Mouse (Mus musculus): ENCODE measurements around the gene Zc3h7a.
"Not testable (repeated sequence)": the region's sequence is repeated elsewhere in the genome, so short reads cannot be mapped to it uniquely, and the experiment has no call there.

Gene Zc3h7a

DNA sequence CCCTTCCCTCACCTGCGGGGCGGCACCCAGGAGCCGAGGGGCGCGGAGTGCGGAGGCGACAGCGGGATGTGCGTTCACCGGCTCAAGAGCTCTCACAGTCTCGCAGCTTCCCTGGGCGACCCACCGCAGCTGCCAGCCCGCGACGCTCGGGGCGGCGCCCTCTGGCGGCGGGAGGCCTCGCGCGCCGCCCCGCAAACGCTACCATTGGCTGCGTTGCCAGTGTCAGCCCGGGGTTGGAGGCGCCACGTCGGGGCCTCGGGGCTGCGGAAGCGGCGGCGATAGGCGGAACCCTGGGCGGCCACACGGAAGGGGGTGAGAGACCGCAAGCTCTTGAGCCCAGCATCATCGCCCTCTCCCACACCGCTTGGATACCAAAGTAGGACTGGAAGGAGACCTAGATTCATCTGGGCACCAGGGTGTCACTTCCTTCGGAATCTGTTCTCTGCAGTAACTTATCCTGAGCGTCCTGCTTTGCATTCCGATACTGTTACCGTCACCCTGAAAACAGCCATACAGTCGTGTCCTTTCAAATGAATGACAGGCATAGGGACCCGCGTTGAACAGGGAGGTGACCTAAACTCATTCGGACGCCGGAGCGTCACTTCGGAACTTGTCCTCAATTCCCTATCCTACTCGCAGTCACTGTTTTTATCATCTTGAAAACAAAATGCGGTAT is at the start of gene Zc3h7a:
TSS of gene Zc3h7a (minus strand) at position 186 of the 676 bp plus-strand sequence.
- DNase-seq (ENCODE audit: low spot score) = peak; percentile 88

DNA sequence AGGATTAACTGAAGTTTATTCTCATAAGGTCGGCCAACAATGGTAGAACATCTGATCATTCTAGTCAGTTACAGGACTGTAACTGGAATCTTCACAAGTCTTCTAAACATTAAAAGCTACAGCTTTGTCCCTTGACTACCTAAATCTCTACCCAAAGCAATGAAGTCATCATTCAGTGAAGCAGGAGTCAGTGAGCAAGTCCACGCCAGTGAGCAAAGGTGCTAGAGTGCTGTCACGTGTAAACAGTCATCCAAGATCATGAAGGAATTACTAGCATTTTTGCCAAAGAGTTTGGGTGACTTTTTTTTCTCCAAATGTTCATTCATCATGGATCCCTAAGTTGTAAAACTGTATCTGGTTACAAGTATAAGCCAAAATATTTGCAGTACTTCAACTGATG is 41.6 kb upstream of the Zc3h7a start:
- no peak for DNase-seq (ENCODE audit: low spot score)

DNA sequence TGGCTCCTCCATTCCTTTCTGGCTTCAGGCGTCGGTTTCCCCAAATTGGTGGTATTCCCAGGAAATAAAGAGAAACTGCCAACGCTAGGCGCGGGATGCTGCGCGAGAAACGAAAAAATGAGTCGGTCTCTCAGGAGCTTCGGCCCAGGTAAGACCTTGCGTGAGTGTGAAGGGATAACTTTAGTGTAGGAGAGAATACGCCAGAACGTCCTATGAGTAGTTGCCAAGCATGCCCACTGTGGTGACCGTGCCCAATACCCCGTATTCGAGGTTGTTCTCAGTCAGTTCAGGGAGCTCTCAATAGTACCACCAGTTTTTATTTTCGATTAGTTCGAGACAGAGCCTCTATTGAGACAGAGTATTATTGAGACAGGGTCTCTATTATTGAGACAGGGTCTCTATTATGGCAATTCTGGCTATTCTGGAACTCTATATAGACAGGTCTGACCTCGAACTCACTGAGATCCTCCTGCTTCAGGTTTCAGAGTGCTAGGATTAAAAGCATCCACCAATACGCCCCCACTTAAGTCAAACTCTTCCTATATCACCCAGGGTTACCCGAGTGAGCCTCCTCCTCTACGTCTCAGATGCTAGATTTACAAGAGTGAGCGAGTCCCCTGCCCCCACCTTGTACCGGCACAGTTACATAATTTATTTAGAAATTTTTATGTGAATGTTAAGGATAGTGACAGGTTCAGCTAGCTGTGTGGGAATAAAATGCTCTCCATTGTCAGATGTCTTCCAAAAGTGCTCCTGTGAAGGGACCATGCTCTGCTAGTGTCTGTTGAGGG is 27.6 kb upstream of the Zc3h7a start:
- DNase-seq (ENCODE audit: low spot score) = no peak

DNA sequence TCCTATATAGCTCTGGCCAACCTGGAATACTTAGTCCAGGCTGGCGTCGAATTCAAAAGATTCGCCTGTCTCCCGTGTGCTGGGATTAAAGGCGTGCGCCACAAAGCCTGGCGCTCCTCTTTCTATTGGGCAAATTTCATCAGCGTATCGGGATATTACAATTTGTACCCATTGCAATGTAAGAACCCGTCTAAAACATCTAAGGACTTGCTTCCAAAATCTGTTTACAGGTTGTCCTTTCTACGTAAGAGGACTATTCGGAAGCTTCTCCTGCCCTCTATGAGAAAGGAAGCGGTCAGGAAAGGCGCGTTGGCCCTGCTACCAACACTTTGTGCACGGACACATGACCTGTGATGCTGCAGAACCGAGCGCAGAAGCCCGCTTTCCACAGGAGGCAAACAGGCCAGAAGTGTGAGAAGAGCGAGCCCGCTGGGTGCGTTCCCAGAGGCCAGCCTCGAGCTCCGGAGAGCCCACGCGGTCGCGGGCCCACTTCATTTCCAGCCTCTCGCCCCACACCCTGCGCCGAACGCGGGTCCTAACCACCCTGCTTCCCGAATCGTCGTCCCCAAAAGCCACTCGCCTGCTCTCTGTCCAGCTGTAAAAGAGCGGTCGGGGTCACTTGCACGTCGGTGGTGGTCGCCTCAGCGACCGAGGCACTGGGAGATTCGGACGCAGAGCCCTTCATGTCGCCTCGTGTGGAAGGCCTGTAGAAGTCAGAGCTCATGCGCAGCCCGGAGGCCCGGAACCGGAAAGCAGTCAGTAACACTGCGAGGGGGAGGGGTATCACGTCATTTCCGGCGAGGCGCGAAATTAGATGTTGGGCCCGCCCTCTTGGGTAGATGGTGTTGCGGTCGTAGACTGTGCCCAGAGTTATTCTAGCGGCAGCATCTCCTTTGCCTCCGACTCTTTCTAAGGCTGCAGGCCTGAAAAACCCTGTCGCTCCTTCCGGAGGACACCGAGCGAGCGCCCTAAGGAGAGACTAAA is 26.7 kb upstream of the Zc3h7a start, which contains the start of gene Rsl1d1:
TSS of gene Rsl1d1 (minus strand) at position 761 of the 984 bp plus-strand sequence.
- peak; percentile 82 for DNase-seq (ENCODE audit: low spot score)

DNA sequence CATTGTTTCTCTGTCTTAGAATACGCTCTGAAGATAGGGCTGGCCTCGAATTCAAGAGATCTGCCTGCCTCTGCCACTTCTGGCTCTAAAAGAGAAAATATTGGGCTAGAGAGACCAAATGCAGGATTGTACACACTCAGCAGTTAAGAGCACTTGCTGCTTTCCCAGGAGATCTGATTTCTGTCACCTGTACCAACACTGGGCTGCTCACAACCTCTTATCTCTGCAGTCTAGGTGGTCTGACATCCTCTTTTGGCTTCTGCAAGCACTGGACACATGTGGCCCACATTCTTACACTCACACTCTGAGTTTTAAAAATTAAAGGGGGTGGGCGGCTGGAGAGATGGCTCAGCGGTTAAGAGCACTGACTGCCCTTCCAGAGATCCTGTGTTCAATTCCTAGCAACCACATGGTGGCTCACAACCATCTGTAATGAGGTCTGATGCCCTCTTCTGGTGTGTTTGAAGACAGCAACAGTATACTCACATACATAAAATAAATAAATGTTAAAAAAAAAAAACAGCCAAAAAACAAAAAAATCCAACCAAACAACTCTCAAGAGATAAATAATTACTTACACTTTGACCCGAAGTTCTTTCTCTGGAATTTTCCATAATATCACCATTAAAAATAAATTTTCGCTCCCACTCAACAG is 25.7 kb upstream of the Zc3h7a start:
- DNase-seq (ENCODE audit: low spot score) = no peak

DNA sequence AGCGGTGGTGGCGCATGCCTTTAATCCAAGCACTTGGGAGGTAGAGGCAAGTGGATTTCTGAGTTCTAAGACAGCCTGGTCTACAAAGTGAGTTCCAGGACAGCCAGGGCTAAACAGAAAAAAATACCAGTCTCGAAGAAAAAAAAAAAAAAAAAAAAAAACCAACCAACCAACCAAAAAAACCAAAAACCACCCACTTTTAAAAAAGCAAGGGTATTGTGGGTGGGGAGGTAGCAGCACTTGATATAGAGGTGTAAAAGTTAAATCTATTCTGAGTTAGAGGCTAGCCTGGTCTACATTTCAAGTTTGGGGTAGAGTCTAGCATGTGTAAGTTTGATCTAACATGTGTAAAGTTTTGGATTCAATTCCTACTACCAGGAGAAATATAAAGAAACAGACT is 24.1 kb upstream of the Zc3h7a start:
- no peak for DNase-seq (ENCODE audit: low spot score)

DNA sequence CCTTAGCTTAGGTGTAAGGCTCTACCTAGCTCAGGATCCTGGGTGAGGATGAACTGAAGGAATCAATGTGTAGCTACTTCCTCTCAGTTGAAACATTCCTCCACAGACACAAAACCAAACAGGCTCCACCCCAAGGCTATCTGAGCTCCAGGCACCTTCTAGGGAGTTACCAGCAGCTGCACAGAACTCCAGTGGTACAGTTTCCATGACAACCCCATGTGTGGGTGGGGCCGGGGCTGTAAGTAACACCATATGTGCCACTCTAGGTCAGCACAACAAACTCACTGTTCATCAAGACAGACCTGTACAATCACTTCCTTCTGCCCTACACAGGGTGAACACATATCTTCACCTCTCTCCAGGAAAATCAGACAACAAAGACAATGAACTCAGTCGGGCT is 22.3 kb upstream of the Zc3h7a start:
- DNase-seq (ENCODE audit: low spot score) = no peak

DNA sequence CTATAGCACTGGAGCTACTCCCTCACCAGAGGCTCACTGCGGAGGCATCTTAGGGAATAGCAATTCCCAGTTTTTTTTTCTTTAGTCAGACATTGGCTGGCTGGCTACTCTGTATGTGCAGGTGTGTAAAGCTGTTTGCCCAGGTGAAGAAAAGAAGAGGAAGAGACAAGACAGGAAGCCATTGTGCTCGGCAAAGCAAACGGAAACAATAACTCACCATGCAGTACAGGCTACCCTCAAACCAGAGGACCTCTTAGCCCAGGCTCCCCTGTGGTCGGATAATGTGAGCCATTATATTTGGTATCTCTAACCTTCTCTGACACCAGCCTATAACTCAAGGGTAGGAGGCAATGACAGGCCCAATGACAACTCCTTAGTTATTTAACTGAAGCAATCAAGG is 20.9 kb upstream of the Zc3h7a start:
- no peak for DNase-seq (ENCODE audit: low spot score)

DNA sequence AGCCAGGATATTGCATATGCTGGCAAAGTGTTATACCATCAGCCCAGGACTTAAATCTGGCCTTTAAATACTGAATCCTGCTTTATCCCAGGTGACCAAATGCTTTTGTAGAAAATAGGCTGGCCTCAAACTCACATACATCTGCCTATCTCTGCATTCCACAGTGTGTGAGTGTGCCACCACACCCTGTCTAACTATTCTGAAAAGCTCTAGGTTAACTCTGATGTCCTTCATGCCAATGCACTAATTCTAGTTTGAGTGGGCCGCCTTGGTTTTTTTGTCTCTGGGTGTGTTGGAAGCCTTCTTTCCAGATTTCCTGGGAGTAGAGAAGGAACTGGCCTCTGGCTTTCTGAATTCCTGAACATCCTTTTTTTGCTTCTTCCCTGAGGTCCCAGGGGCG is 17.0 kb upstream of the Zc3h7a start:
- DNase-seq (ENCODE audit: low spot score) = no peak

DNA sequence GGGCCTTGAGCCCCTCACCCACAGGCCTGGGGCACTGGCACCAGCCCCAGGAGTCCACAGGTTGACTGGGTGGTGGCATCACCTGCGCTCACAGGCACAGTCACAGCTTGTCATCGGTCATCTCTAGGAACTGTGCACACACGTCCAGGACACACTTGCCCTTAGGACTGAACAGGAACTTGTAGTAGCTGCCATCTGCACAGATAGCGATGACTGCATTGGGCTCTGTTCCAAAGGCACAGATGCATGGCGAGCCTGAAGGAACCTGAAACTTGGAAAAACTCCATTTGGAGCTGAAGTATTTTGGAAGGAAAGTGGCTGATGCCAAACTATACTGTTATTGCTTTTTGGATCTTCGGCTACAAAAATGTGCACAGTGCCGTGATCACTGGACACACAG is 14.0 kb upstream of the Zc3h7a start:
- no peak for DNase-seq (ENCODE audit: low spot score)

DNA sequence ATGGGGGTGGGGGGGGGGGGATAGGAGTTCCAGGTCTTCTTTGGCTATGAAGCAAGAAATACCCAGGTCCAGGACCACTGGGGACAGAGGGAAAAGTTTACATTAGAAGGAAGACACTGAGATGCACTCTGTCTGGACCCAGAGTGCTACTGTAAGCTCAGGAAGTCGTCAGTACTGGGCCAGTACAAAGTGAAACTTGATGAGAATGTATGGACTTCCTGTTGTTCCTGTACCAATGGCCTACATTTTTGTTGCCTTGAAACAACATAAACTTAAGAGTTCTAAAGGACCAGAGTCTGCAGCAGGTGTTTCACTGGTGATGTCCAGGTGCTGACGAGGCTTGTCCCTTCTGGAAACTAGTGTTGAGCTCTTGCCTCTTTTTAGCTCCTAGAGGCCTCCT is 1.2 kb upstream of the Zc3h7a start:
- DNase-seq (ENCODE audit: low spot score) = no peak

DNA sequence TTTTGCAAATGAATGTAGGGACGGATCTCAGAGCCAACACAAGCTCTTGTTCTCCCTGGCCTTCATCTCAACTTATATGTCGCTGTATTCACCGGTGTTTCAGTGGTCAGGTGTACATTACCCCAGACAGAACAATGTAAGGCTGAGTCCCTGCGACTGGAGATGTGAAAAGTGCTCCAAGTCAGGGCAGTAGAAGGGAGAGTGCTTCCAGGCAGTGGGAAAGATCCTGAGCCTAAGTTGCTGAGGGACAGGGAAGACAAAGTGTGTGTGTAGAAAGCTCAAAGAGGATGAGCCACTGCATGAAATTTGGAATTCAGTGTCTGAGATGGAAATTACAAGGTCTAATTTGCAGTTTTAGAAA is 671 bp upstream of the Zc3h7a start:
- DNase-seq (ENCODE audit: low spot score) = no peak

DNA sequence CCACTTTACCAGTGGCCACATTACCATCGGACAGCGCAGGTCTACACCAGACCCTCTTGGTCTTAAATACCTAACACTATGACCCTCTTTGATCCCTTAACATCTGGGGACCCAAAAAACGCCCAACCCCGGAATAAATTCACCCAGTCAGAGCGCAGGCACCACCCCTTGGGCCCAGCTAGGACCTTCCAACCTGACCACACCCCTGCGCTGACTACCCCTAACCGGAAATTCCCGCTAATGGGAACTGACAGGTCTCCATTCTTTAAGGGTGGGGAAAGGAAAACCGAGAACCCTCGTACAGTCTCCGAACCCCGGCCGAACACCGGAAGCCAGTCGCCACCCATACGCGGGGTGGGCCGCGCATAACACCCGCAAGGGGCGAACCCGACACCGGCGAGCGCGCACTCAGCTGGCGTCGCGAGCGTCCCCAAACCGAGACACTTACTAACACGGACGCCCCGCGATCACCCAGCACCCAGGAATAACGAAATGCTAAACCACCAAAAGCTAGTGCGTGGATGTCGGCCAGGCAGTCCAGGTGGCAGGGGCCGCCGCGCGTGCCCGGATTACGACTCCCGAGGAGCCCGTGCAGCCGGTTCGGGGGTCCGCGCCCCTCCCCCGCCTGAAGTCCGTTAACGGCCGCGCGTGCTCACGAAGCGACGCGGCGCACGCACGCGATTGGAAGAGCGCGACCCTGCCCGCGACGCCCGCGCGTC is 545 bp downstream of the Zc3h7a start:
- DNase-seq (ENCODE audit: low spot score) = peak; percentile 36

DNA sequence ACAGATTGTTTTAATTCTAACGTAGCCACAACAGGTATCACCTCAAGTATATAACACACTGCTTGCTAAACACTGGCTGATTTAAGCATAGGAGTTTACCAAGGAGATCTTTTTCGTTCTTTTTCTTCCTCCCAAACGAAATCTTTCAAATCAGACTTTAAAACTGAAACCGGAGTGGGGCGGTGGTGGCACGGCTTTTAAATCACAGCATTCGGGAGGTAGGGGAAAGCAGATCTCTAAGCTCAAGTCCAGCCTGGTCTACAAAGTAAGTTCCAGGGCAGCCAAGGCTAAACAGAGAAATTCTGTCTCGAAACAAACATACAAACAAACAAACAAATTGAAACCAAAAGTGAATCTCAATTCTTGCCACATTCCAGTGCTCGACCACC is 1.1 kb downstream of the Zc3h7a start:
- no peak for DNase-seq (ENCODE audit: low spot score)

DNA sequence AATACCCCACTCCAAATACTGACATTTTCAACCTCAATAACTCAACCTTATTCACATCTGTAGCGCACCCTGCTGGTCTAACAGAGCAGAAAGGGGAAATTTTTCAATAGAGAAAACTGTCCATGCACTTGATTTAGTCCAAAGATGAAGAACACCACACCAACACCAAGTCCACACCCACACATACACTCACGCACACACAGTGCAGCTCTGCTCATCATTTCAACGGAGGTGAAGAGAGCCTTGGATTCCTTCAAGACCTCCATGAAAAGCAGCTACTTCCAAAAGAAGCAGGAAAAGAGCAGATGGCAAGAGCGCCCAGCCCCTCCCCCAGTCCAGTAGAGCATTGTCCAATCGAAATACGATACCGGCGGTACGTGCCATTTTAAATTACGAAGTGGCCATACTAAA is 1.5 kb downstream of the Zc3h7a start:
- DNase-seq (ENCODE audit: low spot score) = peak; percentile 22

DNA sequence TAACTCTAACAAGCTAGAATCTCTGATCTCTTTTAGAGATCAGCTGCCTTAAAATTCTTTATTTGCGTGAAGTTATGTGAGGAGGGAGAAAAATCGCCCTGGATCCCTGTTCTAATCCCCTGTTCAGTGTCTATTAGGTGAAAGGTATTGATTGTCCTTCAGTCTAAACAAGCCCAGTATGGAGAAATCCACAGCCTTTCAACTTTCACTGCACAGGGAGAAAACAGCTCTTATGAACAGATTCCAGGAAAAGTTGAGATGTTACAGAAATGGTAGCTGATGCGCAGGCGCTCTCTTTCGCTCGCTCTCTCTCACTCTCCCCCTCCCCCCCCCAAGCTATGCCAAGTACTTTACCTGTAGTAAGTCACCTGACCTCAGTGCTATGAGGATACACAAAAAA is 4.5 kb downstream of the Zc3h7a start:
- no peak for DNase-seq (ENCODE audit: low spot score)

DNA sequence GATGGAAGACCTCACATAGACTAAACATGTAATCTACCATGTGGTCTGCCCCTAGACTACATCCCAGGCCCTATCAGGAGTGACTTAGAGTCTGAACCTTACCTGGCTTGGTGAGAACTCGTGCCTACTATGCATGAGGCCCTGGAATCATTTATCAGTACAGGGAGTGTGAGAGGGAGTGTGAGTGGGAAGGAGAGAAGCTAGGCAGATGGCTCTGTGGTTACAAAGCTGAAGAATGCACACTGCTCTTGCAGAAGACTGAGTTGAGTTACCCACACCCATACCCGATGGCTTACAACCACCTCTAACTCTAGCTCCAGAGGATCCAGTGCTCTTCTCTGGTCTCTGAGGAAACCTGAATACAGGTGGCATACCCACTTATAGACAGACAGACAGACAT is 9.8 kb downstream of the Zc3h7a start:
- DNase-seq (ENCODE audit: low spot score) = no peak

DNA sequence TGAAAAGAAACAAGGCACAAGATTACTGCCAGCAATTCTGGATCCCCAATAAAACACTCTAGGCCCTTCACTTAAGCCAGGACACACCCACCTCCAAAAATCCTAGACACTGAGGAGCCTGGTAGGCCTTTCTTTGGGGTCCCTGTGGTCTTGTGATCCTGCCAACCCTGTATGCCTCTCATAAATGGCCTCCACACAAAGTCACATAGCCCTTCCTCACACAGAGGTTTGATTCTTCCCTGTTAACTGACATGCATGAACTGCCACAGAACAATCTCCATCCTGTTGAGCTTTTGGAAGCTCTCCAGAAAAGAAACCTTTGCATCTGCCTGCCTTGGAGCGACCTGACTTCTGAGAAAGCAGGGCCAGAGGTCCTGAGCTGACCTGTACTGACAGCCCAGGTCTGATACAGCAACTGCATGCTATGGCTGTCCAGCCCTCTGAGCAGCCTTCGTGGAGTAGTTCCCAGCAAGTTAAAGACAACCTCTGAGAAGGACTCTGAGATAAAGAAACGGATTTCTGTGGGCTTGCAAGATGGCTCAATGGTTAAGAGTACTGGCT is 11.4 kb downstream of the Zc3h7a start:
- no peak for DNase-seq (ENCODE audit: low spot score)

DNA sequence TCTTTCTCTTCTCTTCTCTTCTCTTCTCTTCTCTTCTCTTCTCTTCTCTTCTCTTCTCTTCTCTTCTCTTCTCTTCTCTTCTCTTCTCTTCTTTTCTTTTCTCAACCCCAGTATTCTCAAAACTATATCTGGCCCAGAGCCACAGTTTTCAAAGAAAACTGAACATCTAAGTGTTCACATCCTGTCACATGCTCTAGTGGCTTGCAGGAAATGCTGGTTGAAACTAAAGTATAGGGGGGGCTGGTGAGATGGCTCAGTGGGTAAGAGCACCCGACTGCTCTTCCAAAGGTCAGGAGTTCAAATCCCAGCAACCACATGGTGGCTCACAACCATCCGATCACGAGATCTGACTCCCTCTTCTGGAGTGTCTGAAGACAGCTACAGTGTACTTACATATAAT is 18.5 kb downstream of the Zc3h7a start:
- DNase-seq (ENCODE audit: low spot score) = not testable (repeated sequence)

DNA sequence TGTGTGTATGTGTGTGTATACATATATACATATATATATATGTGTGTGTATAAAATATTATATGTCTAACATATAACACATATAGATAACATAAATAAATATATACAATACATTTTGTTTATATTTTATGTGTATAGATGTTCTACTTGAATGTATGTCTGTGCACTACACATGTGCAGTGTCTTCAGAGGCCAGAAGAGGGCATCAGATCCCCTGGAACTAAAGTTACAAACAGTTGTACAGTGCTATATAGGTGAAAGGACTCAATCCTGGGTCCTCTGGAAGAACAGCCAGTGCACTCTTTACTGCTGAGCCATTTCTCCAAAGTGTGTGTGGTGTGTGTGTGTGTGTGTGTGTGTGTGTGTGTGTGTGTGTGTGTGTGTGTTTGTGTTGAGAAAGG is 21.7 kb downstream of the Zc3h7a start:
- no peak for DNase-seq (ENCODE audit: low spot score)

All from ovary, postnatal 14 days (tissue).